Mouse (Mus musculus): ENCODE measurements around the gene Trappc10. TPM values are rescaled to one million over a fixed set of nuclear protein-coding genes. Genes with fewer than 3 reads are reported as not detected.

Trappc10 gene
- 49.3 and 56.1 TPM in 2 replicates for polyA plus RNA-seq (2012; rRNA removed; ENCODE audit: low replicate concordance)

GRCm38 (mm10) chr10:78244438-78245224 is at the start of gene Trappc10:
Gene Trappc10, minus strand, starts transcription at chr10:78244641.

GRCm38 (mm10) chr10:78184531-78185380 is 59.7 kb downstream of the Trappc10 start, which contains the start of gene Pwp2:
Gene Pwp2, minus strand, starts transcription at chr10:78185149.

GRCm38 (mm10) chr10:78169281-78170042 is 75.0 kb downstream of the Trappc10 start, which contains the start of gene D10Jhu81e:
Gene D10Jhu81e, minus strand, starts transcription at chr10:78169782.

Other genes with a start within 250 kb of the Trappc10 start
- 159 and 201 TPM in 2 replicates for gene Pfkl, start 234.6 kb downstream of the Trappc10 start, polyA plus RNA-seq (2012; rRNA removed; ENCODE audit: low replicate concordance)
- 6.6 and 13.6 TPM in 2 replicates for gene Dnmt3l, start 202.7 kb downstream of the Trappc10 start, polyA plus RNA-seq (2012; rRNA removed; ENCODE audit: low replicate concordance)
- 0.19 TPM in 1 of 2 replicates, not detected in the other for gene Aire, start 201.0 kb downstream of the Trappc10 start, polyA plus RNA-seq (2012; rRNA removed; ENCODE audit: low replicate concordance)
- gene Icosl, start 175.3 kb downstream of the Trappc10 start, polyA plus RNA-seq (2012; rRNA removed; ENCODE audit: low replicate concordance), result 14.4 and 31.1 TPM in 2 replicates
- 131 and 216 TPM in 2 replicates for gene D10Jhu81e, start 74.9 kb downstream of the Trappc10 start, polyA plus RNA-seq (2012; rRNA removed; ENCODE audit: low replicate concordance)
- gene Pwp2, start 59.5 kb downstream of the Trappc10 start, polyA plus RNA-seq (2012; rRNA removed; ENCODE audit: low replicate concordance), result 7.8 and 19.7 TPM in 2 replicates
- gene Agpat3, start 107.8 kb upstream of the Trappc10 start, polyA plus RNA-seq (2012; rRNA removed; ENCODE audit: low replicate concordance), result 416 and 518 TPM in 2 replicates
- 76.6 and 90.3 TPM in 2 replicates for gene Rrp1, start 168.4 kb upstream of the Trappc10 start, polyA plus RNA-seq (2012; rRNA removed; ENCODE audit: low replicate concordance)
- gene Cstb, start 181.0 kb upstream of the Trappc10 start, polyA plus RNA-seq (2012; rRNA removed; ENCODE audit: low replicate concordance), result 89.2 and 103 TPM in 2 replicates
- 45.4 and 110 TPM in 2 replicates for gene Pdxk, start 220.3 kb upstream of the Trappc10 start, polyA plus RNA-seq (2012; rRNA removed; ENCODE audit: low replicate concordance)

Measured in subcutaneous adipose tissue, adult 2 months (tissue).